Mouse (Mus musculus) embryonic facial prominence, embryonic 10.5 days (tissue): ENCODE measurements around the gene Fnd3c2. TPM values are rescaled to one million over a fixed set of nuclear protein-coding genes. Genes with fewer than 3 reads are reported as not detected.

Experiments used
- DNase-seq: peaks from one replicate; pipeline ENCODE4 v3.0.0-alpha.2; 2017; ENCODE audit warnings: low spot score
- H3K27ac ChIP-seq: fragments of 300-500 bp; sonication (generic); replicated peaks from 2 replicates; pipeline ENCODE4 v1.5.1; 2016; ENCODE audit warnings: mild to moderate bottlenecking
- H3K27me3 ChIP-seq: fragments of 300-500 bp; sonication (generic); replicated peaks from 2 replicates; pipeline ENCODE4 v1.6.1; 2016; ENCODE audit warnings: low read depth, mild to moderate bottlenecking; ENCODE audit not compliant: poor library complexity, severe bottlenecking
- H3K36me3 ChIP-seq: fragments of 300-500 bp; sonication (generic); replicated peaks from 2 replicates; pipeline ENCODE4 v1.6.1; 2016; ENCODE audit warnings: mild to moderate bottlenecking, moderate library complexity
- H3K4me1 ChIP-seq: fragments of 300-500 bp; sonication (generic); 2 replicates; pipeline ENCODE4 v1.6.1; 2016
- H3K4me3 ChIP-seq: fragments of 300-500 bp; sonication (generic); 2 replicates; pipeline ENCODE4 v1.5.1; 2016; ENCODE audit warnings: mild to moderate bottlenecking, moderate library complexity
- H3K9me3 ChIP-seq: fragments of 300-500 bp; sonication (generic); 2 replicates; pipeline ENCODE4 v1.6.1; 2016; ENCODE audit warnings: mild to moderate bottlenecking
- WGBS: fragments of 180-500 bp; shearing (Covaris S2); methylation state at CpG from one replicate; pipeline ENCODE4 v1.1.7; 2016; 5-methylcytosine and 5-hydroxymethylcytosine counted together
- polyA plus RNA-seq: library from polyadenylated mRNA; unstranded; fragments of >200 nt; fragmentation: Nextera tagmentation; extraction: Ambion mirVana; gene quantifications from 2 replicates; pipeline ENCODE4 v1.2.1, GENCODE M21; 2016

Fnd3c2 gene
- polyA plus RNA-seq, 1 experiment from 2014 or later: not detected

DNA sequence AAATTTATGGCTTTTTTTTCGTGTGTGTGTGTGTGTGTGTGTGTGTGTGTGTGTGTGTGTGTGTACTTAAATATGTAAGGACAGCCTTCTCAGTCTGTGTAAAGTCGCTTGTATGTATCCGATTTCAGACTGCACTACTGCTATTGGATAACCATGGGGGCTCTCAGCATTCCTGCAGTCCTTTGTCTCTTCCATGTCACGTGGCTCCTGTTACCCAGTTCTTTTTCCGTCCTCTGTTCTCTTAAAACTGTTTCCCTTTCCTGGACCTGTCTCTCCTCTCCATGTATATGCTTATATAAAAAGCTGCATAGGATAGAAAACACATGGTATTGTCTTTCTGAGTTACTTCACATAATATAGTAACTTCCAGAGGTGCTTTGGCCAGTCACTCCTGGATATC, 69.5 kb downstream of the Fnd3c2 start:
- peaks cover 27% of the 10 kb centered on the region for H3K4me1 ChIP-seq
- peak overlapping the region; percentile 66; the same call in 1 of the 2 replicates for H3K4me3 ChIP-seq
- peaks cover 48% of the 10 kb centered on the region for H3K27me3 ChIP-seq
- peak; percentile 59 for DNase-seq
- H3K9me3 ChIP-seq: no peaks in the 10 kb centered on the region
- H3K36me3 ChIP-seq: peaks cover 7% of the 10 kb centered on the region; the same call in 1 of the 2 replicates
- WGBS: 17% methylated on average over 5 of the region's 5 CpGs
- peak overlapping the region; percentile 88 for H3K27ac ChIP-seq

Other genes with a start within 250 kb of the Fnd3c2 start
- gene Magt1, start 243.5 kb downstream of the Fnd3c2 start, polyA plus RNA-seq: 47.9 and 49.8 TPM in 2 replicates
- gene Cox7b, start 239.7 kb downstream of the Fnd3c2 start, polyA plus RNA-seq: 346 and 350 TPM in 2 replicates
- gene Atp7a, start 228.1 kb downstream of the Fnd3c2 start, polyA plus RNA-seq: 24.7 and 25.9 TPM in 2 replicates
- gene Tlr13, start 112.2 kb downstream of the Fnd3c2 start, polyA plus RNA-seq: 0.04 and 0.10 TPM in 2 replicates
- 474 and 527 TPM in 2 replicates for gene Pgk1, start 68.3 kb downstream of the Fnd3c2 start, polyA plus RNA-seq
- 8.1 and 8.4 TPM in 2 replicates for gene Taf9b, start 34.2 kb downstream of the Fnd3c2 start, polyA plus RNA-seq
- 110 and 140 TPM in 2 replicates for gene Fndc3c1, start 230.0 kb upstream of the Fnd3c2 start, polyA plus RNA-seq